15 mouse cellular contexts compared by ENCODE assay signal in genomic region chr10:109129068-109129467, GRCm38 (mm10).
A peak's percentile ranks its signal among the peaks of the same experiment; 100 is the strongest.
DNase-seq lines count a peak whose midpoint lies in the region; ATAC-seq and TF ChIP-seq lines count a peak whose summit lies in the region.
"Had no signal": no experiment of that assay in that cellular context is flagged by ENCODE, and none has a peak within 500 bp of the region (broad histone marks: within the 10 kb centered on the region; RNA-seq: fewer than 3 reads in every experiment).

No protein-coding gene starts in this region.

- TF ChIP-seq CTCF in left cerebral cortex, adult 2 months (IDR thresholded peaks at IDR 0.05) = no peak

- no peak overlapping the region for H3K9ac ChIP-seq in limb, embryonic 11.5 days (ENCODE audit: low read length)
- H3K9ac ChIP-seq: embryonic facial prominence, embryonic 13.5 days; liver, postnatal 0 days; neural tube, embryonic 12.5 days had no signal

- DNase-seq in cerebellum, postnatal 4 days (ENCODE audit: low spot score in 2 of 2) = no peak
- no peak for DNase-seq in limb, embryonic 11.5 days (ENCODE audit: low spot score)
- DNase-seq in limb, embryonic 10.5 days (ENCODE audit: low spot score) = no peak
- peak; percentile 37 for DNase-seq in cerebellum, adult 8-10 months
- DNase-seq in left cerebral cortex, postnatal 4 days = no peak
- DNase-seq in left cerebral cortex, adult 2 months (ENCODE audit: extremely low spot score in 1 of 2, low spot score in 2 of 2) = no peak
- DNase-seq: gastrocnemius, postnatal 14 days; liver, postnatal 0 days had no signal

- no peak overlapping the region for H3K4me3 ChIP-seq in limb, embryonic 11.5 days (ENCODE audit: low read depth, low read length)
- no peak overlapping the region for H3K4me3 ChIP-seq in limb, embryonic 10.5 days
- no peak overlapping the region for H3K4me3 ChIP-seq in left cerebral cortex, adult 2 months
- H3K4me3 ChIP-seq: embryonic facial prominence, embryonic 13.5 days; forebrain, embryonic 10.5 days; neural tube, embryonic 12.5 days had no signal

- 86% methylated on average over 3 of the region's 3 CpGs for WGBS in limb, embryonic 11.5 days
- WGBS in limb, embryonic 10.5 days = 82% methylated on average over 3 of the region's 3 CpGs

- no peaks in the 10 kb centered on the region for H3K27me3 ChIP-seq in limb, embryonic 11.5 days (ENCODE audit: control insufficient read depth, insufficient read depth, low read length)
- no peaks in the 10 kb centered on the region for H3K27me3 ChIP-seq in limb, embryonic 10.5 days (ENCODE audit: low read depth, poor library complexity, severe bottlenecking)
- H3K27me3 ChIP-seq: embryonic facial prominence, embryonic 13.5 days; neural tube, embryonic 12.5 days had no signal

- H3K36me3 ChIP-seq in limb, embryonic 11.5 days (ENCODE audit: control insufficient read depth, insufficient read depth, low read length) = no peaks in the 10 kb centered on the region
- no peaks in the 10 kb centered on the region for H3K36me3 ChIP-seq in limb, embryonic 10.5 days
- H3K36me3 ChIP-seq: embryonic facial prominence, embryonic 13.5 days; forebrain, embryonic 10.5 days; G1E; neural tube, embryonic 12.5 days had no signal

- ATAC-seq in cerebellum, adult (ENCODE audit: insufficient number of reproducible peaks, low FRiP score, low TSS enrichment) = peak; percentile 49
- ATAC-seq in limb, embryonic 11.5 days (ENCODE audit: insufficient number of reproducible peaks, low FRiP score, low TSS enrichment, low read depth) = peak; percentile 19; the same call in 1 of the 2 replicates
- ATAC-seq in monocyte, adult 5-6 weeks (replicated peaks; ENCODE audit: insufficient number of reproducible peaks, low FRiP score, low TSS enrichment, poor library complexity, severe bottlenecking) = peak; percentile 34; the same call in 1 of the 2 replicates
- ATAC-seq: CD4-positive, CD25-positive, alpha-beta regulatory T cell, adult 4 months; liver, postnatal 0 days had no signal

- H3K4me1 ChIP-seq in limb, embryonic 11.5 days (ENCODE audit: control insufficient read depth, insufficient read depth, low read length) = no peaks in the 10 kb centered on the region
- H3K4me1 ChIP-seq in limb, embryonic 10.5 days = no peaks in the 10 kb centered on the region
- H3K4me1 ChIP-seq: embryonic facial prominence, embryonic 13.5 days; forebrain, embryonic 10.5 days; neural tube, embryonic 12.5 days had no signal

- intact Hi-C loops in left cerebral cortex, postnatal 4 days (cut with DNase I) = no loop called here
- intact Hi-C loops in left cerebral cortex, adult 2 months (cut with DNase I) = no loop called here

- H3K4me2 ChIP-seq in limb, embryonic 11.5 days (ENCODE audit: low read depth, severe bottlenecking) = no peak overlapping the region
- H3K4me2 ChIP-seq: embryonic facial prominence, embryonic 13.5 days; neural tube, embryonic 12.5 days had no signal

- H3K9me3 ChIP-seq in limb, embryonic 11.5 days (ENCODE audit: control insufficient read depth, low read length) = no peaks in the 10 kb centered on the region
- H3K9me3 ChIP-seq in limb, embryonic 10.5 days (replicated peaks) = no peaks in the 10 kb centered on the region
- H3K9me3 ChIP-seq: embryonic facial prominence, embryonic 13.5 days; forebrain, embryonic 10.5 days; neural tube, embryonic 12.5 days had no signal

- H3K27ac ChIP-seq in limb, embryonic 11.5 days (replicated peaks; ENCODE audit: low read depth, low read length) = no peak overlapping the region
- no peak overlapping the region for H3K27ac ChIP-seq in limb, embryonic 10.5 days
- no peak overlapping the region for H3K27ac ChIP-seq in left cerebral cortex, adult 2 months
- H3K27ac ChIP-seq: embryonic facial prominence, embryonic 13.5 days; forebrain, embryonic 10.5 days; neural tube, embryonic 12.5 days had no signal
